Mouse (Mus musculus) liver, embryonic 14.5 days (tissue): ENCODE results near the gene Hyal1.

Source experiments
- CTCF ChIP-seq: IDR thresholded peaks from 2 replicates; pipeline ENCODE4 v1.5.1; 2016; ENCODE audit warnings: antibody characterized with exemption, low read depth, control low read depth
- EP300 ChIP-seq: IDR thresholded peaks from 2 replicates; pipeline ENCODE4 v1.6.1; 2016; ENCODE audit warnings: antibody characterized with exemption, low read depth

DNA sequence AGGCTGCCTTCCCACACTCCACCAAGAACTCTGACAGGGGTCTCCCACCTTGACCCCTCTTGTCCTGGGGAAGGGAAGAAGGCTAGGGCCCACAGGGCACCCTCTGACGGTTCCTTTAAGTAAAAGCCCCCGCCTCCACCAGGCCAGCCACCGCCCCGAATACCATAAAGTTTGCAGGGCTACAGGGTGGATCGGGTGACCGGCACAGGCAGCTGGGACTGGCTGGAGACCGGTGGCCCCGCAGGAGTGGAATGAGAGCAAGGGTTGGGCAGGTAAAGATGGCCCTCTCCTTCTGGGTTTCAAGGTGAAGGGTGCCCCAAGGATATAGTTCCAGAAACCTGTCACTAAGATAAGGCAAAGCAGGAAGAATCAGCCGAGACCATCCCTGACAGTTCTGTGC, 29.9 kb downstream of the Hyal1 start:
- TF ChIP-seq EP300 (no peak), CTCF (no peak)
